Mouse (Mus musculus): ENCODE data around the gene Gbp7.
A peak's percentile ranks its signal among the peaks of the same experiment; 100 is the strongest.
"Not testable (repeated sequence)": the region's sequence is repeated elsewhere in the genome, so short reads cannot be mapped to it uniquely, and the experiment has no call there.

Gene Gbp7

GRCm38 (mm10) chr3:142530087-142530953 is at the start of gene Gbp7:
Gbp7 (plus strand) TSS chr3:142530342.
- DNase-seq (ENCODE audit: low spot score) = peak; percentile 35

- peak; percentile 53 for DNase-seq (ENCODE audit: low spot score)
These were observed 39.7 kb upstream of the Gbp7 start for GRCm38 (mm10) chr3:142490465-142490864.

- DNase-seq (ENCODE audit: low spot score) = peak; percentile 38
These were observed 36.5 kb upstream of the Gbp7 start, which contains the start of gene Gbp5 for GRCm38 (mm10) chr3:142493536-142494061. Gbp5 (plus strand) TSS chr3:142493978.

GRCm38 (mm10) chr3:142495146-142495655 is 34.9 kb upstream of the Gbp7 start:
- no peak for DNase-seq (ENCODE audit: low spot score)

GRCm38 (mm10) chr3:142496113-142497101 is 33.7 kb upstream of the Gbp7 start:
- DNase-seq (ENCODE audit: low spot score) = no peak

GRCm38 (mm10) chr3:142497123-142497841 is 32.9 kb upstream of the Gbp7 start:
- no peak for DNase-seq (ENCODE audit: low spot score)

- DNase-seq (ENCODE audit: low spot score) = no peak
These were observed 31.2 kb upstream of the Gbp7 start for GRCm38 (mm10) chr3:142498941-142499340.

- no peak for DNase-seq (ENCODE audit: low spot score)
These were observed 2.0 kb upstream of the Gbp7 start for GRCm38 (mm10) chr3:142528116-142528515.

- no peak for DNase-seq (ENCODE audit: low spot score)
These were observed 545 bp upstream of the Gbp7 start for GRCm38 (mm10) chr3:142529597-142529996.

- no peak for DNase-seq (ENCODE audit: low spot score)
These were observed 1.5 kb downstream of the Gbp7 start for GRCm38 (mm10) chr3:142531595-142531994.

GRCm38 (mm10) chr3:142533185-142533584 is 3.0 kb downstream of the Gbp7 start:
- DNase-seq (ENCODE audit: low spot score) = no peak

GRCm38 (mm10) chr3:142535667-142536066 is 5.5 kb downstream of the Gbp7 start:
- no peak for DNase-seq (ENCODE audit: low spot score)

GRCm38 (mm10) chr3:142541391-142541790 is 11.2 kb downstream of the Gbp7 start:
- no peak for DNase-seq (ENCODE audit: low spot score)

- DNase-seq (ENCODE audit: low spot score) = not testable (repeated sequence)
These were observed 12.6 kb downstream of the Gbp7 start for GRCm38 (mm10) chr3:142542776-142543175.

GRCm38 (mm10) chr3:142546690-142547089 is 16.5 kb downstream of the Gbp7 start:
- DNase-seq (ENCODE audit: low spot score) = no peak

GRCm38 (mm10) chr3:142550052-142550676 is 20.0 kb downstream of the Gbp7 start:
- no peak for DNase-seq (ENCODE audit: low spot score)

GRCm38 (mm10) chr3:142554601-142555000 is 24.5 kb downstream of the Gbp7 start:
- no peak for DNase-seq (ENCODE audit: low spot score)

- no peak for DNase-seq (ENCODE audit: low spot score)
These were observed 25.5 kb downstream of the Gbp7 start for GRCm38 (mm10) chr3:142555623-142556022.

GRCm38 (mm10) chr3:142559632-142560228 is 29.6 kb downstream of the Gbp7 start, which contains the start of gene Gbp3:
Gbp3 (plus strand) TSS chr3:142560026.
- no peak for DNase-seq (ENCODE audit: low spot score)

GRCm38 (mm10) chr3:142560296-142560948 is 30.3 kb downstream of the Gbp7 start:
- peak; percentile 87 for DNase-seq (ENCODE audit: low spot score)

Measured in ovary, postnatal 36 days (tissue).